Comparison of ENCODE assay signal across 8 mouse cellular contexts in genomic region chr4:45771619-45772018, GRCm38 (mm10). TPM values are rescaled to one million over a fixed set of nuclear protein-coding genes. Genes with fewer than 3 reads are reported as not detected.
A peak's percentile ranks its signal among the peaks of the same experiment; 100 is the strongest.
DNase-seq lines count a peak whose midpoint lies in the region; ATAC-seq lines count a peak whose summit lies in the region.

No protein-coding gene starts in this region.

- DNase-seq in kidney, adult 11 months: peak; percentile 17
- peak; percentile 13 for DNase-seq in adipocyte (ENCODE audit: low spot score)
- peak; percentile 89 for DNase-seq in embryo, embryonic 10 days (ENCODE audit: low spot score)
- DNase-seq in hindbrain, embryonic 11.5 days (ENCODE audit: low spot score): peak; percentile 90
- DNase-seq in limb, embryonic 10.5 days (ENCODE audit: low spot score): peak; percentile 87
- DNase-seq in neural tube, embryonic 10.5 days (ENCODE audit: extremely low spot score, low spot score): peak; percentile 83
- peak; percentile 18 for DNase-seq in yolk sac, embryonic 10.5 days (ENCODE audit: low spot score)

- H3K4me1 ChIP-seq in kidney, embryonic 14.5 days (ENCODE audit: control insufficient read depth, insufficient read depth, low read length): peaks cover 11% of the 10 kb centered on the region
- H3K4me1 ChIP-seq in hindbrain, embryonic 11.5 days (replicated peaks; ENCODE audit: control insufficient read depth, insufficient read depth, low read length): peaks cover 6% of the 10 kb centered on the region; the same call in 1 of the 2 replicates
- H3K4me1 ChIP-seq in limb, embryonic 10.5 days: peaks cover 24% of the 10 kb centered on the region

- WGBS in kidney, embryonic 14.5 days: 2% methylated on average over 5 of the region's 5 CpGs
- WGBS in hindbrain, embryonic 11.5 days: 3% methylated on average over 5 of the region's 5 CpGs
- 6% methylated on average over 5 of the region's 5 CpGs for WGBS in limb, embryonic 10.5 days

- no peak overlapping the region for H3K4me3 ChIP-seq in kidney, embryonic 14.5 days (ENCODE audit: low read length)
- H3K4me3 ChIP-seq in hindbrain, embryonic 11.5 days (ENCODE audit: low read depth, low read length): no peak overlapping the region
- no peak overlapping the region for H3K4me3 ChIP-seq in limb, embryonic 10.5 days

- H3K9me3 ChIP-seq in kidney, embryonic 14.5 days (ENCODE audit: control insufficient read depth, low read length): no peaks in the 10 kb centered on the region
- no peaks in the 10 kb centered on the region for H3K9me3 ChIP-seq in hindbrain, embryonic 11.5 days (ENCODE audit: control insufficient read depth, low read length)
- no peaks in the 10 kb centered on the region for H3K9me3 ChIP-seq in limb, embryonic 10.5 days (replicated peaks)

- ATAC-seq in kidney, embryonic 14.5 days (ENCODE audit: low FRiP score, low TSS enrichment): no peak
- peak; percentile 49; the same call in 1 of the 2 replicates for ATAC-seq in hindbrain, embryonic 11.5 days (ENCODE audit: low FRiP score)

- no peak overlapping the region for H3K9ac ChIP-seq in kidney, embryonic 14.5 days (ENCODE audit: low read depth, low read length)
- 0 out of 2 replicates have a peak overlapping the region, but pooled peaks have one; percentile 1 for H3K9ac ChIP-seq in hindbrain, embryonic 11.5 days (ENCODE audit: low read depth, low read length)

- H3K27me3 ChIP-seq in kidney, embryonic 14.5 days (ENCODE audit: control insufficient read depth, insufficient read depth, low read length): peaks cover 13% of the 10 kb centered on the region; the same call in 1 of the 2 replicates
- H3K27me3 ChIP-seq in hindbrain, embryonic 11.5 days (ENCODE audit: control insufficient read depth, insufficient read depth, low read length): peaks cover 11% of the 10 kb centered on the region; the same call in 1 of the 2 replicates
- H3K27me3 ChIP-seq in limb, embryonic 10.5 days (ENCODE audit: low read depth, poor library complexity, severe bottlenecking): peaks cover 52% of the 10 kb centered on the region

- H3K27ac ChIP-seq in kidney, embryonic 14.5 days (ENCODE audit: low read depth, low read length): no peak overlapping the region
- H3K27ac ChIP-seq in hindbrain, embryonic 11.5 days (ENCODE audit: low read depth, low read length): no peak overlapping the region
- peak overlapping the region; percentile 39; the same call in 1 of the 2 replicates for H3K27ac ChIP-seq in limb, embryonic 10.5 days

- H3K36me3 ChIP-seq in kidney, embryonic 14.5 days (ENCODE audit: control insufficient read depth, insufficient read depth, low read length): no peaks in the 10 kb centered on the region
- no peaks in the 10 kb centered on the region for H3K36me3 ChIP-seq in hindbrain, embryonic 11.5 days (ENCODE audit: control insufficient read depth, insufficient read depth, low read length)
- H3K36me3 ChIP-seq in limb, embryonic 10.5 days: no peaks in the 10 kb centered on the region

- no peak overlapping the region for H3K4me2 ChIP-seq in kidney, embryonic 14.5 days (replicated peaks; ENCODE audit: low read depth, low read length)
- H3K4me2 ChIP-seq in hindbrain, embryonic 11.5 days (replicated peaks; ENCODE audit: low read depth, low read length): no peak overlapping the region

RNA-seq across cellular contexts. Expression of gene Aldh1b1, which starts 27.2 kb away (rescaled TPM):
- 2.0 and 2.2 TPM in 2 replicates for polyA plus RNA-seq in kidney, embryonic 14.5 days (2014; fragmentation: Nextera tagmentation; extraction: Ambion mirVana)
- polyA plus RNA-seq in hindbrain, embryonic 11.5 days (2014; fragmentation: Nextera tagmentation; extraction: Ambion mirVana): 4.5 and 6.0 TPM in 2 replicates
- polyA plus RNA-seq in limb, embryonic 10.5 days (2016; fragmentation: Nextera tagmentation; extraction: Ambion mirVana): 2.5 and 2.9 TPM in 2 replicates

RNA-seq across cellular contexts. Expression of gene Igfbpl1, which starts 55.1 kb away (rescaled TPM):
- 0.14 TPM in 2 replicates for polyA plus RNA-seq in kidney, embryonic 14.5 days (2014; fragmentation: Nextera tagmentation; extraction: Ambion mirVana)
- polyA plus RNA-seq in hindbrain, embryonic 11.5 days (2014; fragmentation: Nextera tagmentation; extraction: Ambion mirVana): 71.4 and 83.2 TPM in 2 replicates
- 0.28 and 0.48 TPM in 2 replicates for polyA plus RNA-seq in limb, embryonic 10.5 days (2016; fragmentation: Nextera tagmentation; extraction: Ambion mirVana)

Comparison
In these comparisons a context has a peak if more than half of its experiments do, and no peak if none do; other contexts are left out.
1. DNase-seq: peak in every context shown above with its lines; median percentile 90 in hindbrain, embryonic 11.5 days; 89 in embryo, embryonic 10 days; 87 in limb, embryonic 10.5 days; 83 in neural tube, embryonic 10.5 days; 18 in yolk sac, embryonic 10.5 days; 17 in kidney, adult 11 months; 13 in adipocyte.
2. RNA of gene Igfbpl1, which starts 55.1 kb away (polyA plus RNA-seq): 71.4 to 83.2 TPM in hindbrain, embryonic 11.5 days; 0.28 to 0.48 TPM in limb, embryonic 10.5 days and 0.14 TPM in kidney, embryonic 14.5 days; every median in the first group is over 10 times any median in the second.